ENCODE assay signal across 8 mouse cellular contexts in the genomic region with DNA sequence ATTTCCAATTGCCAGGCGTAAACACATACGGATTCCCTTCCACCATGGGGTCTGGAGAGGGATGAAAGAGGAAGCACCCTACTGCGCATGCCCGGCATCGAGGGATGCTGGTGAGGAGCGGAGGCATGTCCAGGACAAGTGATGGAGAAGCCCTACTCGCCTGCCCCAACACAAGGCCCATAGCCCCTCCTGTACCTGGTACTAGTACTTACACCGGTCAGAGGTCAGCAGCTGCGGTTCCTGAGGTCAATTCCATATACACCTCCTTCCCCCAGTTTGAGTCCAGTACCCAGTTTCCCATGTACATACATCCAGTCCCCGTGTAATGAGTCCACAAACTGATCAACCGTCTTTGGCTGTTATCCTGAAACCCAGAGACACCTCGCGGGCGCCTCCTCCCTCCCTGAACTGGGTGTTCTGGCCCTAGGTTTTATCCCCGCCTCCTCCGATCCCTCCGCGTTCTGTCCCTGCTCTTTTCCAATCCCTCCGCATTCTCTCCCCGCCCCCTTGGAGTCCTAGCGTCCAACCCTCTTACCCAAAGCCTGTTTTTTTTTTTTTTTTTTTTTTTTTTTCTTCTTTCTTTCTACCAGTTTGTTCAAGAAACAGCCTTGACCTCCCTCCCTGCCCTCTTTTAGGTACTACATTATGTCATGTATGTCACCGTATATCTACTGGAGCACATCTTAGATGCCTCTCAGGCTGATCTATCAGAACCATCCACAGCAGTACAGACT. TPM values are rescaled to one million over a fixed set of nuclear protein-coding genes. Genes with fewer than 3 reads are reported as not detected.
DNase-seq lines count a peak whose midpoint lies in the region; ATAC-seq lines count a peak whose summit lies in the region.

A gene (minus strand): TSS at position 469 of the 734 bp plus-strand sequence.

- H3K27ac ChIP-seq in embryonic facial prominence, embryonic 10.5 days (replicated peaks) = peak within 1 kb of the TSS; percentile 85
- peak within 1 kb of the TSS; percentile 76 for H3K27ac ChIP-seq in intestine, embryonic 16.5 days (ENCODE audit: low read length)

- peaks cover 45% of the 10 kb centered on the region for H3K4me1 ChIP-seq in embryonic facial prominence, embryonic 10.5 days
- H3K4me1 ChIP-seq in intestine, embryonic 16.5 days (ENCODE audit: control insufficient read depth, insufficient read depth, low read length) = peaks cover 22% of the 10 kb centered on the region

- intact Hi-C loops in gastrocnemius, postnatal 36 days (cut with DNase I) = no loop called here
- intact Hi-C loops in left cerebral cortex, postnatal 14 days (cut with DNase I) = loop anchor here (5.0 kb wide), 1 partner anchor 47 kb away; a partner anchor contains a TSS

- no peaks in the 10 kb centered on the region for H3K9me3 ChIP-seq in embryonic facial prominence, embryonic 10.5 days
- H3K9me3 ChIP-seq in intestine, embryonic 16.5 days (ENCODE audit: control insufficient read depth, low read length) = no peaks in the 10 kb centered on the region

- ATAC-seq in intestine, embryonic 16.5 days = peak; percentile 4; the same call in 1 of the 2 replicates
- ATAC-seq in megakaryocyte progenitor cell, adult 5-6 weeks (replicated peaks; ENCODE audit: poor library complexity) = peak; percentile 84
- ATAC-seq in inflammation-experienced regulatory T-cells, adult 6 months = no peak

- peak within 1 kb of the TSS; percentile 66 for H3K4me2 ChIP-seq in intestine, embryonic 16.5 days (ENCODE audit: low read depth, low read length)

- peak; percentile 81 to 86 for DNase-seq in adrenal gland, postnatal 36 days
- peak; percentile 87 for DNase-seq in embryonic facial prominence, embryonic 10.5 days (ENCODE audit: low spot score)
- peak; percentile 68 to 75 for DNase-seq in gastrocnemius, postnatal 36 days
- peak; percentile 91 to 95 for DNase-seq in left cerebral cortex, postnatal 14 days (ENCODE audit: low spot score in 2 of 2)
- DNase-seq in right cerebral cortex, postnatal 4 days = peak; percentile 95

- peaks cover 46% of the 10 kb centered on the region for H3K36me3 ChIP-seq in embryonic facial prominence, embryonic 10.5 days (replicated peaks)
- peaks cover 25% of the 10 kb centered on the region for H3K36me3 ChIP-seq in intestine, embryonic 16.5 days (ENCODE audit: control insufficient read depth, insufficient read depth, low read length)

- WGBS in embryonic facial prominence, embryonic 10.5 days = 1% methylated on average over 22 of the region's 22 CpGs
- 3% methylated on average over 22 of the region's 22 CpGs for WGBS in intestine, embryonic 16.5 days

- H3K9ac ChIP-seq in intestine, embryonic 16.5 days (ENCODE audit: low read depth, low read length) = peak within 1 kb of the TSS; percentile 59

- peak within 1 kb of the TSS; percentile 65 for H3K4me3 ChIP-seq in embryonic facial prominence, embryonic 10.5 days
- H3K4me3 ChIP-seq in intestine, embryonic 16.5 days (ENCODE audit: low read length) = peak within 1 kb of the TSS; percentile 52

- H3K27me3 ChIP-seq in embryonic facial prominence, embryonic 10.5 days (replicated peaks; ENCODE audit: low read depth, poor library complexity, severe bottlenecking) = no peaks in the 10 kb centered on the region
- H3K27me3 ChIP-seq in intestine, embryonic 16.5 days (replicated peaks; ENCODE audit: control insufficient read depth, insufficient read depth, low read length) = no peaks in the 10 kb centered on the region

RNA-seq across cellular contexts. Expression of the gene that starts here (rescaled TPM):
- total RNA-seq in adrenal gland, postnatal 36 days (2021) = 10 to 100 TPM in 1 of 2 experiments, 1 to 10 TPM in 1; 8.6 to 10.7 TPM
- polyA plus RNA-seq in embryonic facial prominence, embryonic 10.5 days (2016; fragmentation: Nextera tagmentation; extraction: Ambion mirVana) = 18.5 and 18.8 TPM in 2 replicates
- total RNA-seq in gastrocnemius, postnatal 36 days (2021) = 1 to 10 TPM; 1.2 to 1.8 TPM
- polyA plus RNA-seq in intestine, embryonic 16.5 days (2015; fragmentation: Nextera tagmentation; extraction: Ambion mirVana) = 14.0 and 14.2 TPM in 2 replicates
- 100 to 1,000 TPM in 1 of 2 experiments, 10 to 100 TPM in 1; 97.4 to 101 TPM for total RNA-seq in left cerebral cortex, postnatal 14 days (2021)
- total RNA-seq in megakaryocyte progenitor cell, adult 5-6 weeks (2015) = 0.42 and 0.54 TPM in 2 replicates
- total RNA-seq in megakaryocyte progenitor cell, adult 5-6 weeks (2017) = 0.25 and 1.6 TPM in 2 replicates
- polyA plus RNA-seq in inflammation-experienced regulatory T-cells, adult 6 months (2017; shearing (Covaris generic)) = 1 to 10 TPM in 2 of 3 experiments, under 1 TPM in 1; 0.23 to 1.9 (median 1.5) TPM

Comparison
In these comparisons a context has a peak if more than half of its experiments do, and no peak if none do; other contexts are left out.
1. RNA of the gene that starts here (total RNA-seq): 97.4 to 101 TPM in left cerebral cortex, postnatal 14 days; 8.6 to 10.7 TPM in adrenal gland, postnatal 36 days, 1.2 to 1.8 TPM in gastrocnemius, postnatal 36 days and 0.25 to 1.6 TPM in megakaryocyte progenitor cell, adult 5-6 weeks; every median in the first group is over 4 times any median in the second.
2. Peak in every context shown above with its lines, with median percentiles within 50 percentile points of each other: DNase-seq.